ENCODE assay signal across 23 mouse cellular contexts in genomic region chr2:139711640-139712039, GRCm38 (mm10). TPM values are rescaled to one million over a fixed set of nuclear protein-coding genes. Genes with fewer than 3 reads are reported as not detected.
A peak's percentile ranks its signal among the peaks of the same experiment; 100 is the strongest.
DNase-seq lines count a peak whose midpoint lies in the region; ATAC-seq and TF ChIP-seq lines count a peak whose summit lies in the region.
"Had no signal": no experiment of that assay in that cellular context is flagged by ENCODE, and none has a peak within 500 bp of the region (broad histone marks: within the 10 kb centered on the region; RNA-seq: fewer than 3 reads in every experiment).

No protein-coding gene starts in this region.

- no peak for TF ChIP-seq EP300 in CH12.LX (IDR thresholded peaks at IDR 0.05; ENCODE audit: low read length)

- WGBS in forebrain, postnatal 0 days, result 11% methylated on average over 3 of the region's 3 CpGs
- 17% methylated on average over 3 of the region's 3 CpGs for WGBS in forebrain, embryonic 13.5 days
- 19% methylated on average over 3 of the region's 3 CpGs for WGBS in midbrain, embryonic 14.5 days
- WGBS in midbrain, embryonic 11.5 days, result 45% methylated on average over 3 of the region's 3 CpGs

- no peaks in the 10 kb centered on the region for H3K36me3 ChIP-seq in forebrain, postnatal 0 days (ENCODE audit: insufficient read depth)
- H3K36me3 ChIP-seq in forebrain, embryonic 13.5 days (ENCODE audit: poor library complexity, severe bottlenecking), result no peaks in the 10 kb centered on the region
- H3K36me3 ChIP-seq in midbrain, embryonic 14.5 days (ENCODE audit: control insufficient read depth, insufficient read depth, low read length), result no peaks in the 10 kb centered on the region
- no peaks in the 10 kb centered on the region for H3K36me3 ChIP-seq in midbrain, embryonic 11.5 days (ENCODE audit: control insufficient read depth, insufficient read depth, low read length)
- no peaks in the 10 kb centered on the region for H3K36me3 ChIP-seq in CH12.LX (replicated peaks in 1 of 2; ENCODE audit: control insufficient read depth in 1 of 2, insufficient read depth in 1 of 2, low read length in 1 of 2)
- H3K36me3 ChIP-seq: embryonic facial prominence, embryonic 12.5 days; forebrain, embryonic 12.5 days; heart, embryonic 10.5 days; hindbrain, embryonic 15.5 days had no signal

- TF ChIP-seq RAD21 in CH12.LX (IDR thresholded peaks at IDR 0.05; ENCODE audit: low read depth, low read length), result no peak

- ATAC-seq in forebrain, postnatal 0 days, result peak; percentile 12; the same call in 1 of the 2 replicates
- ATAC-seq in forebrain, embryonic 13.5 days, result no peak
- 0 out of 2 replicates have a peak, but pooled peaks have one; percentile 27 for ATAC-seq in midbrain, embryonic 14.5 days (ENCODE audit: low FRiP score, low TSS enrichment)
- ATAC-seq in midbrain, embryonic 11.5 days (ENCODE audit: low FRiP score), result no peak
- ATAC-seq: inflammation-experienced regulatory T-cells, adult 6 months had no signal

- no peak for TF ChIP-seq POLR2A in CH12.LX (IDR thresholded peaks at IDR 0.05; ENCODE audit: low read depth, low read length)

- no peaks in the 10 kb centered on the region for H3K4me1 ChIP-seq in forebrain, postnatal 0 days (ENCODE audit: insufficient read depth)
- H3K4me1 ChIP-seq in forebrain, embryonic 13.5 days, result no peaks in the 10 kb centered on the region
- H3K4me1 ChIP-seq in midbrain, embryonic 14.5 days (ENCODE audit: control insufficient read depth, insufficient read depth, low read length), result no peaks in the 10 kb centered on the region
- H3K4me1 ChIP-seq in midbrain, embryonic 11.5 days (ENCODE audit: control insufficient read depth, insufficient read depth, low read length), result no peaks in the 10 kb centered on the region
- no peaks in the 10 kb centered on the region for H3K4me1 ChIP-seq in CH12.LX (ENCODE audit: control insufficient read depth in 1 of 2, insufficient read depth in 2 of 2)
- H3K4me1 ChIP-seq: embryonic facial prominence, embryonic 12.5 days; heart, embryonic 10.5 days; hindbrain, embryonic 15.5 days had no signal

- no peak overlapping the region for H3K27ac ChIP-seq in forebrain, postnatal 0 days (ENCODE audit: low read depth, low read length)
- no peak overlapping the region for H3K27ac ChIP-seq in forebrain, embryonic 13.5 days
- H3K27ac ChIP-seq in midbrain, embryonic 14.5 days (replicated peaks; ENCODE audit: low read depth, low read length), result no peak overlapping the region
- H3K27ac ChIP-seq in midbrain, embryonic 11.5 days (ENCODE audit: low read depth, low read length), result no peak overlapping the region
- H3K27ac ChIP-seq in CH12.LX (ENCODE audit: insufficient read depth, low read depth), result no peak overlapping the region
- H3K27ac ChIP-seq: embryonic facial prominence, embryonic 12.5 days; forebrain, embryonic 12.5 days; gastrocnemius, adult 2 months; heart, embryonic 10.5 days; hindbrain, embryonic 15.5 days had no signal

- dilution Hi-C loops in CH12.LX (cut with MboI; ENCODE audit: extremely low pct_ligation_motif_present, extremely low pct_unique_long_range_greater_than_20kb, low sequenced_read_pairs), result no loop called here

- TF ChIP-seq CTCF in forebrain, postnatal 0 days (IDR thresholded peaks at IDR 0.05; ENCODE audit: low read depth), result no peak
- no peak for TF ChIP-seq CTCF in CH12.LX (conservative IDR thresholded peaks at IDR 0.05 in 1 of 2, IDR thresholded peaks at IDR 0.05 in 1 of 2; ENCODE audit: low read depth in 2 of 2, low read length in 2 of 2)

- no peaks in the 10 kb centered on the region for H3K9me3 ChIP-seq in forebrain, postnatal 0 days (ENCODE audit: low read length)
- no peaks in the 10 kb centered on the region for H3K9me3 ChIP-seq in forebrain, embryonic 13.5 days (replicated peaks)
- H3K9me3 ChIP-seq in midbrain, embryonic 14.5 days (ENCODE audit: control insufficient read depth, low read length), result no peaks in the 10 kb centered on the region
- no peaks in the 10 kb centered on the region for H3K9me3 ChIP-seq in midbrain, embryonic 11.5 days (ENCODE audit: control insufficient read depth, low read length)
- no peaks in the 10 kb centered on the region for H3K9me3 ChIP-seq in CH12.LX (replicated peaks; ENCODE audit: low read length)
- H3K9me3 ChIP-seq: embryonic facial prominence, embryonic 12.5 days; forebrain, embryonic 12.5 days; heart, embryonic 10.5 days; hindbrain, embryonic 15.5 days had no signal

- H3K9ac ChIP-seq in forebrain, postnatal 0 days, result no peak overlapping the region
- H3K9ac ChIP-seq in forebrain, embryonic 13.5 days, result no peak overlapping the region
- H3K9ac ChIP-seq in midbrain, embryonic 14.5 days (replicated peaks; ENCODE audit: low read length), result no peak overlapping the region
- no peak overlapping the region for H3K9ac ChIP-seq in midbrain, embryonic 11.5 days (ENCODE audit: low read length)
- no peak overlapping the region for H3K9ac ChIP-seq in CH12.LX (ENCODE audit: insufficient read depth, low read depth)
- H3K9ac ChIP-seq: embryonic facial prominence, embryonic 12.5 days; forebrain, embryonic 12.5 days; hindbrain, embryonic 15.5 days had no signal

- H3K4me3 ChIP-seq in forebrain, postnatal 0 days (ENCODE audit: low read depth, low read length), result no peak overlapping the region
- H3K4me3 ChIP-seq in forebrain, embryonic 13.5 days, result no peak overlapping the region
- H3K4me3 ChIP-seq in midbrain, embryonic 14.5 days (replicated peaks; ENCODE audit: low read depth, low read length), result no peak overlapping the region
- H3K4me3 ChIP-seq in midbrain, embryonic 11.5 days (ENCODE audit: low read depth, low read length), result no peak overlapping the region
- no peak overlapping the region for H3K4me3 ChIP-seq in CH12.LX (replicated peaks in 1 of 3; ENCODE audit: low read depth in 2 of 3, low read length in 2 of 3, poor library complexity in 1 of 3)
- H3K4me3 ChIP-seq: embryonic facial prominence, embryonic 12.5 days; forebrain, embryonic 12.5 days; gastrocnemius, adult 2 months; heart, embryonic 10.5 days; hindbrain, embryonic 15.5 days had no signal

- DNase-seq in forebrain, postnatal 0 days, result no peak
- DNase-seq in midbrain, embryonic 14.5 days, result no peak
- DNase-seq in midbrain, embryonic 11.5 days (ENCODE audit: low spot score, missing footprints), result no peak
- DNase-seq in CH12.LX (ENCODE audit: extremely low read depth) (no peak), ZHBTc4 (ENCODE audit: low read depth, low spot score) (peak; percentile 28)
- DNase-seq in lung, adult 18-20 months, result no peak
- DNase-seq: adrenal gland, postnatal 10 days; cerebellum, adult 11 months; cerebellum, adult 8-10 months; cerebellum, postnatal 14 days; embryo, embryonic 11 days; gastrocnemius, adult 2 months; gastrocnemius, postnatal 25 days; heart, adult 11 months; heart, postnatal 10 days; heart, postnatal 4 days had no signal

- in situ Hi-C loops in CH12.LX (cut with MboI; ENCODE audit: low pct_ligation_motif_present, low pct_unique_long_range_greater_than_20kb, low sequenced_read_pairs), result no loop called here

- H3K4me2 ChIP-seq in forebrain, postnatal 0 days (ENCODE audit: low read depth), result no peak overlapping the region
- no peak overlapping the region for H3K4me2 ChIP-seq in forebrain, embryonic 13.5 days
- H3K4me2 ChIP-seq in midbrain, embryonic 14.5 days (ENCODE audit: low read length), result no peak overlapping the region
- no peak overlapping the region for H3K4me2 ChIP-seq in midbrain, embryonic 11.5 days
- peak overlapping the region; percentile 17; the same call in 1 of the 2 replicates for H3K4me2 ChIP-seq in CH12.LX (ENCODE audit: insufficient read depth, low read depth, poor library complexity, severe bottlenecking)
- H3K4me2 ChIP-seq: embryonic facial prominence, embryonic 12.5 days; forebrain, embryonic 12.5 days; hindbrain, embryonic 15.5 days had no signal

- no peaks in the 10 kb centered on the region for H3K79me2 ChIP-seq in CH12.LX (replicated peaks; ENCODE audit: control insufficient read depth, extremely low read depth, insufficient read depth, poor library complexity, severe bottlenecking)

- H3K27me3 ChIP-seq in forebrain, postnatal 0 days (ENCODE audit: insufficient read depth, low read length), result no peaks in the 10 kb centered on the region
- no peaks in the 10 kb centered on the region for H3K27me3 ChIP-seq in forebrain, embryonic 13.5 days
- H3K27me3 ChIP-seq in midbrain, embryonic 14.5 days (ENCODE audit: control insufficient read depth, insufficient read depth, low read length), result no peaks in the 10 kb centered on the region
- no peaks in the 10 kb centered on the region for H3K27me3 ChIP-seq in midbrain, embryonic 11.5 days (ENCODE audit: control insufficient read depth, insufficient read depth, low read length)
- H3K27me3 ChIP-seq in CH12.LX (replicated peaks), result peaks cover 11% of the 10 kb centered on the region
- H3K27me3 ChIP-seq: embryonic facial prominence, embryonic 12.5 days; forebrain, embryonic 12.5 days; hindbrain, embryonic 15.5 days had no signal

TF ChIP-seq in CH12.LX, 34 proteins besides CTCF, POLR2A, EP300 and RAD21 (continues in another document):
- no peak for TF ChIP-seq MXI1 (IDR thresholded peaks at IDR 0.05; ENCODE audit: low read depth, low read length)
- TF ChIP-seq CHD1 (IDR thresholded peaks at IDR 0.05; ENCODE audit: low read depth, low read length), result no peak
- no peak for TF ChIP-seq NELFE (IDR thresholded peaks at IDR 0.05; ENCODE audit: low read depth, low read length)
- no peak for TF ChIP-seq IRF4 (IDR thresholded peaks at IDR 0.05; ENCODE audit: low read depth, low read length)
- TF ChIP-seq ELF1 (IDR thresholded peaks at IDR 0.05; ENCODE audit: low read depth, low read length), result no peak
- TF ChIP-seq MAFK (IDR thresholded peaks at IDR 0.05; ENCODE audit: insufficient replicate concordance, low read length), result no peak
- TF ChIP-seq ZNF384 (IDR thresholded peaks at IDR 0.05; ENCODE audit: low read depth, low read length), result no peak
- no peak for TF ChIP-seq MAX (IDR thresholded peaks at IDR 0.05; ENCODE audit: low read length)
- no peak for TF ChIP-seq MAZ (IDR thresholded peaks at IDR 0.05; ENCODE audit: low read depth, low read length)
- no peak for TF ChIP-seq CHD2 (IDR thresholded peaks at IDR 0.05; ENCODE audit: low read length)
- no peak for TF ChIP-seq UBTF (IDR thresholded peaks at IDR 0.05; ENCODE audit: low read depth, low read length)
- no peak for TF ChIP-seq GABPA (IDR thresholded peaks at IDR 0.05; ENCODE audit: insufficient replicate concordance, low read depth, low read length)
- no peak for TF ChIP-seq SIN3A (IDR thresholded peaks at IDR 0.05; ENCODE audit: low read length)
- no peak for TF ChIP-seq USF2 (conservative IDR thresholded peaks at IDR 0.05; ENCODE audit: low read depth, low read length)

RNA-seq across cellular contexts. Expression of gene Ism1, which starts 33.7 kb away (rescaled TPM):
- total RNA-seq in forebrain, postnatal 0 days (2014; rRNA removed), result 1.8 and 2.4 TPM in 2 replicates
- polyA plus RNA-seq in forebrain, postnatal 0 days (2015; fragmentation: Nextera tagmentation; extraction: Ambion mirVana), result 0.38 and 0.64 TPM in 2 replicates
- polyA plus RNA-seq in forebrain, embryonic 13.5 days (2015; fragmentation: Nextera tagmentation; extraction: Ambion mirVana), result 0.11 and 0.13 TPM in 2 replicates
- 0.42 and 0.50 TPM in 2 replicates for polyA plus RNA-seq in midbrain, embryonic 14.5 days (2014; fragmentation: Nextera tagmentation; extraction: Ambion mirVana)
- polyA plus RNA-seq in midbrain, embryonic 11.5 days (2014; fragmentation: Nextera tagmentation; extraction: Ambion mirVana), result 0.55 and 0.56 TPM in 2 replicates
- total RNA-seq in CH12.LX (2012; rRNA removed), result not detected in 2 replicates
- not detected in 2 replicates for total RNA-seq in CH12.LX (2014; rRNA removed)
- polyA plus RNA-seq in CH12.LX (2012; ENCODE audit: insufficient read length, low read depth), result not detected in 2 replicates
- total RNA-seq: common myeloid progenitor, adult 5-6 weeks had no signal

Comparison
In these comparisons a context has a peak if more than half of its experiments do, and no peak if none do; other contexts are left out.
1. ATAC-seq: peak in forebrain, postnatal 0 days (single experiment) and midbrain, embryonic 14.5 days (single experiment); none in forebrain, embryonic 13.5 days (single experiment) and midbrain, embryonic 11.5 days (single experiment).